Mouse (Mus musculus): ENCODE data around the gene Dusp10.

The Dusp10 gene

GRCm38 (mm10) chr1:184030070-184030802 lies 17.1 kb downstream of the Dusp10 start:
- no peak for DNase-seq (ENCODE audit: low spot score)

- no peak for DNase-seq (ENCODE audit: low spot score)
Measured at GRCm38 (mm10) chr1:184032682-184033389, 19.7 kb downstream of the Dusp10 start.

- DNase-seq (ENCODE audit: low spot score) = peak; percentile 74
Measured at GRCm38 (mm10) chr1:184033390-184034010, 20.4 kb downstream of the Dusp10 start.

GRCm38 (mm10) chr1:184034011-184034557 lies 21.0 kb downstream of the Dusp10 start, which contains the start of gene 1700056E22Rik:
1700056E22Rik (minus strand) TSS chr1:184034301.
- peak; percentile 99 for DNase-seq (ENCODE audit: low spot score)

GRCm38 (mm10) chr1:184034741-184035181 lies 21.7 kb downstream of the Dusp10 start:
- peak; percentile 13 for DNase-seq (ENCODE audit: low spot score)

- no peak for DNase-seq (ENCODE audit: low spot score)
Measured at GRCm38 (mm10) chr1:184035346-184035903, 22.3 kb downstream of the Dusp10 start.

- DNase-seq (ENCODE audit: low spot score) = no peak
Measured at GRCm38 (mm10) chr1:184037802-184038201, 24.7 kb downstream of the Dusp10 start.

- DNase-seq (ENCODE audit: low spot score) = no peak
Measured at GRCm38 (mm10) chr1:184039301-184039700, 26.2 kb downstream of the Dusp10 start.

- no peak for DNase-seq (ENCODE audit: low spot score)
Measured at GRCm38 (mm10) chr1:184040181-184040580, 27.1 kb downstream of the Dusp10 start.

GRCm38 (mm10) chr1:184040906-184041305 lies 27.8 kb downstream of the Dusp10 start:
- no peak for DNase-seq (ENCODE audit: low spot score)

GRCm38 (mm10) chr1:184041778-184042573 lies 28.9 kb downstream of the Dusp10 start:
- peak; percentile 38 for DNase-seq (ENCODE audit: low spot score)

GRCm38 (mm10) chr1:184042745-184043144 lies 29.6 kb downstream of the Dusp10 start:
- DNase-seq (ENCODE audit: low spot score) = no peak

GRCm38 (mm10) chr1:184043391-184043790 lies 30.3 kb downstream of the Dusp10 start:
- DNase-seq (ENCODE audit: low spot score) = no peak

- no peak for DNase-seq (ENCODE audit: low spot score)
Measured at GRCm38 (mm10) chr1:184046070-184046677, 33.1 kb downstream of the Dusp10 start.

GRCm38 (mm10) chr1:184047818-184048217 lies 34.7 kb downstream of the Dusp10 start:
- no peak for DNase-seq (ENCODE audit: low spot score)

- no peak for DNase-seq (ENCODE audit: low spot score)
Measured at GRCm38 (mm10) chr1:184048675-184049418, 35.7 kb downstream of the Dusp10 start.

- no peak for DNase-seq (ENCODE audit: low spot score)
Measured at GRCm38 (mm10) chr1:184051286-184051685, 38.2 kb downstream of the Dusp10 start.

- DNase-seq (ENCODE audit: low spot score) = peak; percentile 72
Measured at GRCm38 (mm10) chr1:184051824-184052223, 38.7 kb downstream of the Dusp10 start.

GRCm38 (mm10) chr1:184052331-184052730 lies 39.2 kb downstream of the Dusp10 start:
- no peak for DNase-seq (ENCODE audit: low spot score)

GRCm38 (mm10) chr1:184053141-184053540 lies 40.0 kb downstream of the Dusp10 start:
- DNase-seq (ENCODE audit: low spot score) = no peak

All from urinary bladder, postnatal 14 days (tissue).